Mouse (Mus musculus) liver, embryonic 14.5 days (tissue): ENCODE results near the gene Gm49776. TPM values are rescaled to one million over a fixed set of nuclear protein-coding genes. Genes with fewer than 3 reads are reported as not detected.

ENCODE experiments used
- ATAC-seq: fragments of 200-750 bp; cut with Nextera tagmentation; 2 replicates; pipeline ENCODE4 v1.8.0; 2017; ENCODE audit warnings: moderate number of reproducible peaks, mild to moderate bottlenecking, moderate library complexity; ENCODE audit not compliant: insufficient read depth
- DNase-seq, 3 experiments: peaks; one replicate each; pipeline ENCODE4 v3.0.0-alpha.2; 2012 to 2013; ENCODE audit warnings: low read depth in 3 of 3, low spot score in 3 of 3
- H3K27ac ChIP-seq: fragments of 300-500 bp; sonication (generic); 2 replicates; pipeline ENCODE4 v1.5.1; 2014; ENCODE audit warnings: moderate library complexity, mild to moderate bottlenecking, control low read depth, inconsistent platforms
- H3K27me3 ChIP-seq: fragments of 300-500 bp; sonication (generic); 2 replicates; pipeline ENCODE4 v1.6.1; 2014; ENCODE audit warnings: mild to moderate bottlenecking, low read length, moderate library complexity; ENCODE audit not compliant: control insufficient read depth, insufficient read depth
- H3K36me3 ChIP-seq: fragments of 300-500 bp; sonication (generic); replicated peaks from 2 replicates; pipeline ENCODE4 v1.6.1; 2014; ENCODE audit warnings: low read depth; ENCODE audit not compliant: control insufficient read depth, insufficient read depth
- H3K4me1 ChIP-seq, 2 experiments: fragments of 200-500 bp in 1 of 2; fragments of 300-500 bp in 1 of 2; sonication (generic) in 1 of 2; replicated peaks; 2 replicates each; pipeline ENCODE4 v1.6.1; 2012 to 2014; ENCODE audit warnings: antibody characterized with exemption in 1 of 2, inconsistent platforms in 1 of 2, low read length in 1 of 2; ENCODE audit not compliant: control insufficient read depth in 2 of 2, insufficient read depth in 2 of 2
- H3K4me2 ChIP-seq: fragments of 300-500 bp; sonication (generic); 2 replicates; pipeline ENCODE4 v1.6.1; 2014; ENCODE audit warnings: low read depth, mild to moderate bottlenecking, control low read depth, moderate library complexity
- H3K4me3 ChIP-seq, 2 experiments: fragments of 200-500 bp in 1 of 2; fragments of 300-500 bp in 1 of 2; sonication (generic) in 1 of 2; 2 replicates each; pipeline ENCODE4 v1.5.1; 2012 to 2014; ENCODE audit warnings: low read depth in 2 of 2, low read length in 2 of 2, mild to moderate bottlenecking in 2 of 2, control low read depth in 1 of 2, inconsistent platforms in 1 of 2, moderate library complexity in 1 of 2; ENCODE audit not compliant: insufficient read depth in 1 of 2
- H3K9ac ChIP-seq: fragments of 300-500 bp; sonication (generic); replicated peaks from 2 replicates; pipeline ENCODE4 v1.6.1; 2014; ENCODE audit warnings: mild to moderate bottlenecking, control low read depth, moderate library complexity
- H3K9me3 ChIP-seq: fragments of 300-500 bp; sonication (generic); 2 replicates; pipeline ENCODE4 v1.6.1; 2016; ENCODE audit warnings: low read length, mixed read lengths; ENCODE audit not compliant: control insufficient read depth
- CTCF ChIP-seq: IDR thresholded peaks from 2 replicates; pipeline ENCODE4 v1.5.1; 2016; ENCODE audit warnings: antibody characterized with exemption, low read depth, control low read depth
- EP300 ChIP-seq: IDR thresholded peaks from 2 replicates; pipeline ENCODE4 v1.6.1; 2016; ENCODE audit warnings: antibody characterized with exemption, low read depth
- WGBS: fragments of 180-500 bp; shearing (Covaris S2); extraction: QIAGEN DNeasy Blood & Tissue Kit; methylation state at CpG from one replicate; pipeline ENCODE4 v1.1.7; 2014; ENCODE audit not compliant: insufficient replicate concordance; 5-methylcytosine and 5-hydroxymethylcytosine counted together
- polyA plus RNA-seq, 2 experiments: library from polyadenylated mRNA; depleted of rRNA in 1 of 2; stranded (reverse) in 1 of 2; unstranded in 1 of 2; fragments of >200 nt; fragmentation: Nextera tagmentation in 1 of 2; extraction: Ambion mirVana in 1 of 2; gene quantifications; 2 replicates each; pipeline versions ENCODE4 v1.2.1 to v1.2.3; 2012 to 2014

The Gm49776 gene
- polyA plus RNA-seq, 2 experiments, result 0.18 to 1.3 TPM

DNA sequence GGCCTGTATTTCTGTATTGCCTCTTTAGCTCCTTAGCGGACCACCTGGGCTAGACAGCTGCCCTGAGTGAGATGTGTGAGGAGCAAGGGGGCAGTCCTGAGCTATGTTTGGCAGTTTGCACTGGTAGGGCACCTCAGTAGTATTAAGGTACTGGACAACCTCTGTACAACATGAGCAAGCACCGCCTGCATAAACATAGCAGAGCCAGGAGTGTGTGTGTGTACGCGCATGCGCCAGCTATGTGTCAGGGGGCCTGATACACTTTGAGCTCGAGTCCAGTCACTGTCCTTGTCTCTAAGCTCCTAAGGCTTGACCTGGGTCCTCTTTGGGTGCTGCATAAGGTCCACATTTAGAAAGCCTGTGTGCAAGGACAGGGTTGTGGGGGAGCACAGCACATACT is 27.5 kb downstream of the Gm49776 start:
- WGBS, result 70% methylated on average over 6 of the region's 6 CpGs
- TF ChIP-seq CTCF (no peak), EP300 (no peak)
- Histone ChIP-seq H3K9me3 (no peaks in the 10 kb centered on the region), H3K4me1 (peaks cover 0 to 5% of the 10 kb centered on the region in 2 experiments; a peak in 1 of 4 replicates), H3K27ac (no peak overlapping the region), H3K4me3 (no peak overlapping the region), H3K36me3 (no peaks in the 10 kb centered on the region), H3K27me3 (peaks cover 18% of the 10 kb centered on the region), H3K9ac (no peak overlapping the region), H3K4me2 (no peak overlapping the region)
- no peak for ATAC-seq
- DNase-seq, result no peak

DNA sequence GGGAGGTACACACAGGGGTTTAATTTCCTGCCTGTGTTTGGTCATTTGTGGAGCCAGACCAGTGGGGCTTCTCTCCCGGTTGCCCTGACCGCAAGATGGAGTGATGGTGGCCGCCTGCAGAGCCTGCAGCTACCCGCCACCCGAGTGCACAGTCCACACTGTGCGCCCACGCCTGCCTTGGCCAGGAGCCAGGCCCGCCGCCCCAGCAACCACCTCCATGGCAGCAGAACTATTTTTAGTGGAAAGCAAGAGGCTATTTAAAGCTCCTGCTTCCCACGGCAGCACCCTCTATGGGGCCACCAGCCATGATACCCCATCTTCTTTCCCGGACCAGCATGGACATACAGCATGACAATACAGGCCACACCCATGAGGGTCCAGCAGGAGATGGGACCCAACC is 28.5 kb downstream of the Gm49776 start:
- Histone ChIP-seq H3K4me3 (no peak overlapping the region), H3K4me2 (no peak overlapping the region)

DNA sequence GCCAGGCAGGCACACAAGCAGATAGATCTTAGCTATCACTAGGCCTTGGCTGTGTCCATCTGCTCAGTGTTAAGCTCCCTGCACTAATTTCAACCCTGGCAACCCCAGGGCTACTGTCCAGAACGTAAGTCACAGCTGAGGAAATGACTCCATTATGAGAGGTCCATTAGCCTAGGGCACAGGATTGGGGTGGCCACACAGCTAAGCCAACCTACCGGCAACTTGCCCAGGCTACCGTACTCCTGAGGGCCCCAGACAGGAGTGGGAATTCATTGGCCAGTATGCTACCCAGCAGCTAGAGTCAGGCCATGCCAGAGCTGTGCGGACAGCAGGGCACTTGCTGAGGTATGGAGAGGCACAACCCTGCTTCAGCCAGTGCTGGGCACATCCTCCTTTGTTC is 29.3 kb downstream of the Gm49776 start:
- H3K9ac ChIP-seq, result no peak overlapping the region
- TF ChIP-seq CTCF (no peak), EP300 (no peak)
- no peak for ATAC-seq

More for the DNA sequence above, 28.5 kb downstream of the Gm49776 start:
- Histone ChIP-seq H3K27me3 (peaks cover 9% of the 10 kb centered on the region), H3K27ac (no peak overlapping the region), H3K9ac (no peak overlapping the region), H3K4me1 (peaks cover 0 to 5% of the 10 kb centered on the region in 2 experiments; a peak in 1 of 4 replicates), H3K9me3 (no peaks in the 10 kb centered on the region), H3K36me3 (no peaks in the 10 kb centered on the region)
- WGBS, result 56% methylated on average over 11 of the region's 11 CpGs
- no peak for ATAC-seq
- TF ChIP-seq EP300 (no peak), CTCF (no peak)
- DNase-seq, result no peak

DNA sequence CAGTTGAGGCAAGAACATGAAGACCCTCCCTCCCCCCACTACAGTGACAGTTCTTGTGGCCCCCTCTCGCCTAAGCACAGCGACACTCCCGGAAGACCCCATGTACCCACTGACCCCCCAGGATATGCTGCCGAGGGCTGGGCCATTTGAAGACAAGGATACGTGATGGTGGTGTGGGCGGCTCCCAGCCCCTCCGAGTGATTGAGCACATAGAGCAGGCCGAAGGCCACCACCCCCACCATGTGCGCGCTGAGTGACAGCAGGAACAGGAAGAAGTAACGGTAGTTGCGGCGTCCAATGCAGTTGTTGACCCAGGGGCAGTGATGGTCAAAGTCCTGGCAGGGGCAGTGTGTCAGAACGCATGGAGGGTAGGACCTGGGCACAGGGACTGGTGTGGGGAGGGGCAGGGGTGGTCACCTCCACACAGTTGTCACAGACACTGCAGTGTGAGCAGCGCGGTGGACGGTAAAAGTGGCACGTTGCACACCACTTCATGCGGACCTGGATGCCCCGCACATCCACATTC is 30.2 kb downstream of the Gm49776 start:
- TF ChIP-seq CTCF (no peak), EP300 (no peak)
- Histone ChIP-seq H3K27me3 (no peaks in the 10 kb centered on the region), H3K9ac (no peak overlapping the region), H3K27ac (no peak overlapping the region), H3K36me3 (no peaks in the 10 kb centered on the region), H3K4me2 (no peak overlapping the region), H3K4me1 (no peaks in the 10 kb centered on the region), H3K4me3 (no peak overlapping the region), H3K9me3 (no peaks in the 10 kb centered on the region)
- DNase-seq (no peak), ATAC-seq (no peak)
- 76% methylated on average over 20 of the region's 20 CpGs for whole genome bisulfite sequencing

More for the DNA sequence above, 29.3 kb downstream of the Gm49776 start:
- H3K36me3 ChIP-seq, result no peaks in the 10 kb centered on the region
- no peak overlapping the region for H3K4me2 ChIP-seq
- no peak overlapping the region for H3K27ac ChIP-seq
- peaks cover 0 to under 1% of the 10 kb centered on the region in 2 experiments; a peak in 1 of 4 replicates for H3K4me1 ChIP-seq
- 85% methylated on average over 4 of the region's 4 CpGs for WGBS
- no peaks in the 10 kb centered on the region for H3K9me3 ChIP-seq
- H3K4me3 ChIP-seq, result no peak overlapping the region
- H3K27me3 ChIP-seq, result peaks cover 1% of the 10 kb centered on the region
- DNase-seq, result no peak

DNA sequence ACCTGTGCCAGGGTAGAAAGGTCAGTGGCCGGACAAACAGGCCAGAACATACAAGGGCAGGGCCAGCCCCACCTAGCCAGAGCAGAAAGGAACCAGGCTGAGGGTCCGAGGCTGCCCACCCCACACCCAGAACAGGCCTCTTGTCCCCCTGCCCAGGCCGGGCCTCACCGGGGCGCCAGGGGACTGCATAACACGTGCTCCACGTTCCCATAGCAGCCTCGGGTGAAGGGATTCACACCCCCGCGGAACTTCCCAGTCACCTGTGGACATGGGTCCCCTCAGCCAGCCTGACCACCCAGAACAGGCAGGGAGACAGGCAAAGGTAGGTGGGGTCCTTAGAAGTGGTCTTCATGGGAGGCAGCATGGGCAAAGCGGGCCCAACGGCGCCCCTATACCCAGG is 30.9 kb downstream of the Gm49776 start:
- ATAC-seq (no peak), DNase-seq (no peak)
- H3K4me3 ChIP-seq, result no peak overlapping the region
- H3K9ac ChIP-seq, result no peak overlapping the region
- H3K27ac ChIP-seq, result no peak overlapping the region
- H3K9me3 ChIP-seq, result no peaks in the 10 kb centered on the region
- WGBS, result 83% methylated on average over 13 of the region's 13 CpGs
- no peaks in the 10 kb centered on the region for H3K36me3 ChIP-seq
- no peak overlapping the region for H3K4me2 ChIP-seq
- TF ChIP-seq CTCF, result no peak
- no peaks in the 10 kb centered on the region for H3K4me1 ChIP-seq
- no peaks in the 10 kb centered on the region for H3K27me3 ChIP-seq
